Mouse (Mus musculus): ENCODE measurements around the gene Igf1.

Igf1 gene

GRCm38 (mm10) chr10:87895351-87895750, 37.3 kb downstream of the Igf1 start:
- in situ Hi-C loops (cut with MboI, MseI), result no loop called here

- in situ Hi-C loops (cut with MboI, MseI), result no loop called here
Measured at GRCm38 (mm10) chr10:87897331-87897730, 39.3 kb downstream of the Igf1 start.

GRCm38 (mm10) chr10:87898826-87899225, 40.8 kb downstream of the Igf1 start:
- in situ Hi-C loops (cut with MboI, MseI), result no loop called here

GRCm38 (mm10) chr10:87901916-87902315, 43.9 kb downstream of the Igf1 start:
- in situ Hi-C loops (cut with MboI, MseI), result loop anchor here (25.0 kb wide), 1 partner anchor 1960 kb away; the partner anchor contains the start of gene Anks1b

- in situ Hi-C loops (cut with MboI, MseI), result loop anchor here (25.0 kb wide), 1 partner anchor 1958 kb away; the partner anchor contains the start of gene Anks1b
Measured at GRCm38 (mm10) chr10:87904324-87904723, 46.3 kb downstream of the Igf1 start.

- in situ Hi-C loops (cut with MboI, MseI), result loop anchor here (25.0 kb wide), 1 partner anchor 1957 kb away; the partner anchor contains the start of gene Anks1b
Measured at GRCm38 (mm10) chr10:87905087-87905486, 47.0 kb downstream of the Igf1 start.

- in situ Hi-C loops (cut with MboI, MseI), result loop anchor here (25.0 kb wide), 1 partner anchor 1956 kb away; the partner anchor contains the start of gene Anks1b
Measured at GRCm38 (mm10) chr10:87906121-87906520, 48.1 kb downstream of the Igf1 start.

- in situ Hi-C loops (cut with MboI, MseI), result loop anchor here (25.0 kb wide), 1 partner anchor 1955 kb away; the partner anchor contains the start of gene Anks1b
Measured at GRCm38 (mm10) chr10:87906757-87907307, 48.8 kb downstream of the Igf1 start.

GRCm38 (mm10) chr10:87913852-87914251, 55.8 kb downstream of the Igf1 start:
- in situ Hi-C loops (cut with MboI, MseI), result loop anchor here (25.0 kb wide), 1 partner anchor 1948 kb away; the partner anchor contains the start of gene Anks1b

GRCm38 (mm10) chr10:87914932-87915331, 56.9 kb downstream of the Igf1 start:
- in situ Hi-C loops (cut with MboI, MseI), result loop anchor here (25.0 kb wide), 1 partner anchor 1947 kb away; the partner anchor contains the start of gene Anks1b

GRCm38 (mm10) chr10:87915782-87916181, 57.7 kb downstream of the Igf1 start:
- in situ Hi-C loops (cut with MboI, MseI), result loop anchor here (25.0 kb wide), 1 partner anchor 1947 kb away; the partner anchor contains the start of gene Anks1b

GRCm38 (mm10) chr10:87922263-87922662, 64.2 kb downstream of the Igf1 start:
- in situ Hi-C loops (cut with MboI, MseI), result loop anchor here (25.0 kb wide), 1 partner anchor 1940 kb away; the partner anchor contains the start of gene Anks1b

GRCm38 (mm10) chr10:87926564-87926963, 68.5 kb downstream of the Igf1 start:
- in situ Hi-C loops (cut with MboI, MseI), result no loop called here

- in situ Hi-C loops (cut with MboI, MseI), result no loop called here
Measured at GRCm38 (mm10) chr10:87927131-87927609, 69.1 kb downstream of the Igf1 start.

GRCm38 (mm10) chr10:87948192-87948591, 90.1 kb downstream of the Igf1 start:
- in situ Hi-C loops (cut with MboI, MseI), result no loop called here

GRCm38 (mm10) chr10:87971536-87971935, 113.5 kb downstream of the Igf1 start:
- in situ Hi-C loops (cut with MboI, MseI), result no loop called here

GRCm38 (mm10) chr10:87973911-87974631, 116.0 kb downstream of the Igf1 start:
- in situ Hi-C loops (cut with MboI, MseI), result no loop called here

- in situ Hi-C loops (cut with MboI, MseI), result no loop called here
Measured at GRCm38 (mm10) chr10:87985375-87985774, 127.3 kb downstream of the Igf1 start.

GRCm38 (mm10) chr10:87986201-87986600, 128.1 kb downstream of the Igf1 start:
- in situ Hi-C loops (cut with MboI, MseI), result no loop called here

Data from T-helper 1 cell (primary cell).